Mouse (Mus musculus) ES-E14 (cell line): ENCODE data around the gene Hist1h2bk.
"Not testable (repeated sequence)": the region's sequence is repeated elsewhere in the genome, so short reads cannot be mapped to it uniquely, and the experiment has no call there.

Source experiments
- HCFC1 ChIP-seq: IDR thresholded peaks from 2 replicates; pipeline ENCODE4 v1.6.1; 2012; ENCODE audit warnings: low read length, inconsistent platforms, borderline replicate concordance; ENCODE audit not compliant: insufficient read depth
- MAFK ChIP-seq: IDR thresholded peaks from 2 replicates; pipeline ENCODE4 v1.6.1; 2014; ENCODE audit warnings: mild to moderate bottlenecking, low read depth, low read length, inconsistent platforms; ENCODE audit not compliant: insufficient read depth
- ZC3H11A ChIP-seq: IDR thresholded peaks from 2 replicates; pipeline ENCODE4 v1.6.1; 2012; ENCODE audit warnings: low read depth, mild to moderate bottlenecking, inconsistent platforms, low read length, borderline replicate concordance
- ZNF384 ChIP-seq: IDR thresholded peaks from 2 replicates; pipeline ENCODE4 v1.6.1; 2012; ENCODE audit warnings: low read depth, low read length, inconsistent platforms

DNA sequence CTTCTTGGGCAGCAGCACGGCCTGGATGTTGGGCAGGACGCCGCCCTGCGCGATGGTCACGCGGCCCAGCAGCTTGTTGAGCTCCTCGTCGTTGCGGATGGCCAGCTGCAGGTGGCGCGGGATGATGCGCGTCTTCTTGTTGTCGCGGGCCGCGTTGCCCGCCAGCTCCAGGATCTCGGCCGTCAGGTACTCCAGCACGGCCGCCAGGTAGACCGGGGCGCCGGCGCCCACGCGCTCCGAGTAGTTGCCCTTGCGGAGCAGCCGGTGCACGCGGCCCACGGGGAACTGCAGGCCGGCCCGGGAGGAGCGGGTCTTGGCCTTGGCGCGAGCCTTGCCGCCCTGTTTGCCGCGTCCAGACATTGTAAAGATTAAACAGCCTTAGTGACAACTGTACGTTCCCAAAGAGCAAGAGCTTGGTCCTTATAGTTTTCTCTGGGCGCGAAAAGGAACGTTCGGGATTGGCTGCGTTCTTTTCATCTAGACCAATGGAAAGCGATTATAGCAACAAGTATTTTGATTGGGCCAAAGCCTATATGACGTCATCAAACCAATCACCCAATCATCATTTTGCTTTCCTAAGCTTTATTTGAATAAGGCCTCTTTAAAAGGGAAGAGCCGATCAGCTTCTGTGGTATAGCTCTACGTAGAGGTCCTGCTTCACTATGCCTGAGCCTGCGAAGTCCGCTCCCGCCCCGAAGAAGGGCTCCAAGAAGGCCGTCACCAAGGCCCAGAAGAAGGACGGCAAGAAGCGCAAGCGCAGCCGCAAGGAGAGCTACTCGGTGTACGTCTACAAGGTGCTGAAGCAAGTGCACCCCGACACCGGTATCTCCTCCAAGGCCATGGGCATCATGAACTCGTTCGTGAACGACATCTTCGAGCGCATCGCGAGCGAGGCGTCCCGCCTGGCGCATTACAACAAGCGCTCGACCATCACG is 7.2 kb downstream of the Hist1h2bk start, which contains the start of the genes Hist1h2ag and Hist1h2bj:
- not testable (repeated sequence) for TF ChIP-seq MAFK, ZC3H11A, ZNF384, HCFC1
